Mouse (Mus musculus): ENCODE measurements at regions not wholly inside any gene's neighbourhood (a gene's known extent, or its start where the extent isn't known, plus 50 kb on each side); places are given as distances from the start of the nearest gene placed in this dataset.
A peak's percentile ranks its signal among the peaks of the same experiment; 100 is the strongest.
"Not testable (repeated sequence)": the region's sequence is repeated elsewhere in the genome, so short reads cannot be mapped to it uniquely, and the experiment has no call there.

- no peak for DNase-seq (ENCODE audit: low read depth, low spot score)
Measured at GRCm38 (mm10) chr10:6262029-6262428, 339.8 kb upstream of the Rgs17 start.

- no peak for DNase-seq (ENCODE audit: low read depth, low spot score)
Measured at GRCm38 (mm10) chr10:6265662-6266061, 343.5 kb upstream of the Rgs17 start.

DNA sequence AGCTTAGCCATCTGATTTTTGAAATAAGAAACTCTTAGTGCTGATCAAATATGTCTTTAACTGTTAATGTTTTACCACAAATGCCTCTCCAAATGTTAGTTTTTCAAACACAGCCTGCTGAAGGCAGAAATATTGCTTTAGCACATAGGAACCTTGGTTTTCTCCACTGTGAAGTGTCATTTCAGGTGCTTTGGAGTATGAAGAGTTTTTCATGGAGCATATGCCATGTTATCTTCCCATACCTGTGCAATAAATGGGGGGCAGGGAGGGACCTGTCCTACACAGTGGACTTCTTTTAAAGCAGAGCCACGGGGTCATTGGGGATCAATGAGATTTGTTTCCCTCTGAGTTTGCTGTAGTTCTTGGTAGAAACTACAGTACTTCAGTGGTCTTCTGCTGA lies 369.2 kb upstream of the Rgs17 start:
- DNase-seq (ENCODE audit: low read depth, low spot score): no peak

DNA sequence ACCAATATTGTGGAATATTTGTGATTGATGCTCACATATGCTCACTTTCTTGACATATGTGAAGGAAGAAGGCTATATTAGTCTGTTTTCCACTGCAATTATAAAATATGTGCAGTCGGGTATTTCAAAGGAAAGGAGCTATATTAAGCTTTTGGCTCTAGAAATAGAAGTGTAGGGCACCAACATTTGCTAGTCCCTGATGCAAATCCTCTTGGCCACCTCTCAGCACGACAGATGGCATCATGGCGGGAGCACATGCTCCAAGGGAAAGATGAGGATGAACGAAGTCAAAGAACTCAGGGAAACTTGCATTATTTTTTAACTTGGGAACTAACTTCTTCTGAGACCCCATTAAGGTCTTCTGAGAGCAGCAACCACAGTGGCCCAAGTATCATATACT lies 374.4 kb upstream of the Rgs17 start:
- DNase-seq (ENCODE audit: low read depth, low spot score): no peak

DNA sequence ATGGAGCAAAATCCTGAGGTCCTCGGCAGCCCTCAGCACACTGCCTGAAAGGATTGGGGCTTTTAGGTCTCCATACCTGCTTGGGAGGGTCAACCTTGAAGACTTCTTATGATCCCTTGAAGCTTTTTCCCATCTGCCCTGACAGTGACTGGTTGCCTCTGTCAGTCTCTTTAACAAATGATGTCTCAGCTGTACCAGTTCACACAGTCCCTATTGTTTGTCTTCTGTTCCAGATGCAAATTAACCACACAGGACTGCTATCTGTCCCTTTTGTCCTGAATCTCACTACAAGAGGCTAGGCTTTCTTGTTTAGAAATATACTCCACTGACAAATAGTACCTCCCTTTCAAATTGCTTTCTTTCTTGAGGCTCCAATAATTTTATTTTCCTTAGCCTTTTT lies 375.6 kb upstream of the Rgs17 start:
- no peak for DNase-seq (ENCODE audit: low read depth, low spot score)

DNA sequence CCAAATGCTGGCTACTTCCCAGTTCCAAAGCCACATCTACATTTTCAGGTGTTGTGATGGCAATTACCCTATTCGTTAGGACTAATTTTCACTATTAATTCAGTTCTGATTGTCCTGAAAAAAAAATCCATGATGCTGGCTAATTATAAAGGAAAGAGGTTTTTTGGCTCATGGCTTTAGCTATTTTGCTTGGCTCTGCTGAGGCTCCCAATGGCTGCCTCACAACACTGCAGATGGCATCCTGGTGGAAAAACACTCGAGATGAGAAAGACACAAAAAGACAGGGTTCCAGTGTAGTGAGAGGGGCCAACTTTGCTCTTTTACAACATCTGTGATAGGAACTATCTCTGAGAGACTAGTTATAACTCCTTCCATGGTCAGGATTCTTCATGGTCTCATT lies 376.5 kb upstream of the Rgs17 start:
- no peak for DNase-seq (ENCODE audit: low read depth, low spot score)

GRCm38 (mm10) chr10:6301514-6301913 lies 379.3 kb upstream of the Rgs17 start:
- DNase-seq (ENCODE audit: low read depth, low spot score): peak; percentile 9

- no peak for DNase-seq (ENCODE audit: low read depth, low spot score)
Measured at GRCm38 (mm10) chr10:6309351-6309750, 387.2 kb upstream of the Rgs17 start.

DNA sequence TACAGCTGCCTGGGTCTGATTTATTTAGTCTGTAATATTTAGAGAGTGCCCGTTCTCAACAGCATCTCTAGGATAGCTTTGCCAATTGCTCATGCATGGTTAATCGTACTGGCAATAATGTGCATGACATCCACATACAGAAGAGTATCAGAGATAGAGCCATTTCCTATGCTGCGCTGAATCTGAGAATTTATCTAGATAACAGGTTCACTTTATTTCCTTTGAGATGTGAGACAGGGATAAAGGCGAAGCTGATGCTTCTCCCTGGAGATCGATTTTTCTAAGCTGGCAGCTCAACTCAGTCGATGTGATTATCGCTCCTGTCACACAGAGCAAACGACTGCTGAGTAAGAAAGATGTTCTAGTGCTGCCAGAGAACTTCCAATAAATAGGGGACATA lies 416.7 kb upstream of the Oprm1 start:
- DNase-seq (ENCODE audit: low read depth, low spot score): no peak

GRCm38 (mm10) chr10:6349216-6349615 lies 409.1 kb upstream of the Oprm1 start:
- DNase-seq (ENCODE audit: low read depth, low spot score): not testable (repeated sequence)

DNA sequence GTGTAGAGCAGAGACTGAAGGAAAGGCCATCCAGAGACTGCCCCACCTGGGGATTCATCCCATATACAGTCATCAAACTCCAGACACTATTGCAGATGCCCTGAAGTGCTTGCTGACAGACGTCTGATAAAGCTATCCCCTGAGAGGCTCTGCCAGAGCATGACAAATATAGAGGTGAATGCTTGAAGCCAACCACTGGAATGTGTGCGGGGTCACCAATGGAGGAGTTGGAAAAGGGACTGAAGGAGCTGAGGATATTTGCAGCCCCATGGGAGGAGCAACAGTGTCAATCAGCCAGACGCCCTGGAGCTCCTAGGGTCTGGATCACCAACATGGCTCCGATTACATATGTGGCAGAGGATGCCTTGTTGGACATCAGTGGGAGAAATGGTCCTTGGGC lies 392.1 kb upstream of the Oprm1 start:
- peak; percentile 2 for DNase-seq (ENCODE audit: low read depth, low spot score)

DNA sequence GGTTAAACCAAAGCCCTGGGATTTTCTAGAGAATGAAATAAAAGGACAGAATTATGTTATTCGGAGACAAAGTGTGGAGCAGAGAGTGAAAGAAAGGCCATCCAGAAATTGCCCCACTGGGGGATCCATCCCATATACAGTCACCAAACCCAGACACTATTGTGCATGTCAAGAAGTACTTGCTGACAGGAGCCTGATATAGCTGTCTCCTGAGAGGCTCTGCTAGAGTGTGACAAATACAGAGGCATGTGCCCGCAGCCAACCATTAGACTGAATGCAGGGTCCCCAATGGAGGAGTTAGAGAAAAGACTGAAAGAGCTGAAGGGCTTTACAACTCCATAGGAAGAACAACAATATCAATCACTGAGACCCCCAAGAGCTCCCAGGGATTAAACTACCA lies 386.6 kb upstream of the Oprm1 start:
- DNase-seq (ENCODE audit: low read depth, low spot score): no peak

DNA sequence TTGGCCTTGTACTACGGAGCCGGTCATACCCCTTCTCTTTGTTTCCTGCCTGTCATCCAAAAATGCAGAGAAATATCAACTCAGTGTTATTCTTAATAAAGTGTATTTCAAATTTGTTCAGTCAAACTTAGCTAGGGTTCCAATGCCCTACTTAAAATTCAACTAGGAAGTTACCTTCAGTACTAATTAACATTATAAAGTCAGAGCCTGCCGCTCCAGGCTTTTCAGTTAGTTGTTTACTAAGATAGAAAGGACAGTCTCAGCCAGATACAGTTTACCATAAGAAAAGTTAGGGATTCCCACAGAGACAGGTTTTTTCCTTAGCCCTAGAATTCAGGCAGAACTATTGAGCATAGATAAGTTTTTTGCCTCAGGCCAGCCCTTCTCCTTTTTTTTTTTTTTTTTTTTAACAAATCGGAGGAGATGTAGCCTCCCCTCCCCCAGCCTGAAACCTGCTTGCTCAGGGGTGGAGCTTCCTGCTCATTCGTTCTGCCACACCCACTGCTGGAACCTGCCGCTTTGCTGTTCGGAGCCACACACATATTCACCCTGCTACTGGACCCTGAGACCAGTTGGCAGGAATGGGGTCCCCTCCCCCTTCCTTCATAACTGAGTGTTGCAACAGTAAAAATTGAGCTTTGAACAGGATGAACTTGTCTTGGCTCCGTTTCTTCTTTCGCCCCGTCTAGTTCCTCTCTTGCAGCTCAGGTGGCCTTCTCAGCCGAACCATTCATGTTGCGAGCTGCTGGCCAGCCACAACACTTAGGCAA lies 340.8 kb upstream of the Oprm1 start:
- DNase-seq (ENCODE audit: low read depth, low spot score): not testable (repeated sequence)

- not testable (repeated sequence) for DNase-seq (ENCODE audit: low read depth, low spot score)
Measured at GRCm38 (mm10) chr10:6418234-6418633, 340.1 kb upstream of the Oprm1 start.

DNA sequence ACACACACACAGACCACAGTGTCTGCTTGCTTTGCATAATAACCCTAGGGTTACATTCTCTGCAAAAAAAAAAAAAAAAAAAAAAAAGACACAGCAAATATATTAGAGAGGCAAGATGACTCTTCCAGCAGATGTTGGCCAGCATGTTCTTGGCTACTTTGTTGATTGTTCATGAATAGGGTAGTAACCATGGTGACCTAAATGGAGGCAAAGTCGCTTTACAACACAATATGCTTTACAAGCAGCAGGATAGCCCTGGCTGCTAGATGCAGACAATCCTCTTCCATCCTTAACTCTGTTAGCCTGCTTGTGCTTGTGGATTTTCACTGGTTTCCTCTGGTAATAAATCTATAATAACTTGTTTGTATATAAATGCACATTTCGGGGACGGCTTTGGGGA lies 292.5 kb upstream of the Oprm1 start:
- DNase-seq (ENCODE audit: low read depth, low spot score): no peak

GRCm38 (mm10) chr10:6480350-6480749 lies 278.0 kb upstream of the Oprm1 start:
- no peak for DNase-seq (ENCODE audit: low read depth, low spot score)

DNA sequence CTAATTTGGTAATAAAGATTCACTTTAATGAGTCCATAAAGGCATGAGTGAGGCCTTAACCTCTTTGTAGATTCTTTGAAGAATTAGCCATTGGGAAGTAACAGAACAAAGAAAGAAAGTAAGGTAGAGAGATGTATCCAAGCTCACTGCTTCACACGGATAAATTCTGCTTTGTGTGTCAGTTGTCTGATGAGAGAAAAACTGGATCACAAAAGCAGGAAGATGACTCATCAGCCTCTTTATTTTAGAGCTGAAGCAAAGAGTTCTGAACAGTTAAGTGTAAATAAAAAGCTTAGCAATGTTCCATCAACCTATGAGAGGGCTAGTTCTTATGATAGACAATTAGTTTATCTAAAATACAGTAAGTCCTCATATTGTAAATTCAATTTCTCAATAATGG lies 269.7 kb upstream of the Oprm1 start:
- no peak for DNase-seq (ENCODE audit: low read depth, low spot score)

- no peak for DNase-seq (ENCODE audit: low read depth, low spot score)
Measured at GRCm38 (mm10) chr10:6492694-6493093, 265.6 kb upstream of the Oprm1 start.

DNA sequence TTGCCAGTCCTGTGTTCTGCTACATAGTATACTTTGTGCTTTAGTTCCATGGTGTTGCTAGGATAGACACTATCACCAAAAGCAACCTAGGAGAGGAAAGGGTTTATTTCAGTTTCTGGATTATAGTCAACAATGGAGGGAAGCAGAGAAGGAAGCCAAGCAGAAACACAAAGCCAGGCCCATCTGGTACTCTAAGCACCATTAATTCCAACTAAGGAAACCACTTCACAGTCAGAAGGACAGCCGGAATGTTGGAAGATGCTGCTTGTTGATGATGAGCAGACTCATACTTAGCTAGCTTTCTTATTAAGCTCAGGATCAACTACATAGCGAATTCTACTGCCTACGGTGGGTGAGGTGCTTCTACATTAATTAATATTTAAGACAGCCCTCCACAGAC lies 263.2 kb upstream of the Oprm1 start:
- DNase-seq (ENCODE audit: low read depth, low spot score): no peak

GRCm38 (mm10) chr10:6514269-6514668 lies 244.0 kb upstream of the Oprm1 start:
- no peak for DNase-seq (ENCODE audit: low read depth, low spot score)

DNA sequence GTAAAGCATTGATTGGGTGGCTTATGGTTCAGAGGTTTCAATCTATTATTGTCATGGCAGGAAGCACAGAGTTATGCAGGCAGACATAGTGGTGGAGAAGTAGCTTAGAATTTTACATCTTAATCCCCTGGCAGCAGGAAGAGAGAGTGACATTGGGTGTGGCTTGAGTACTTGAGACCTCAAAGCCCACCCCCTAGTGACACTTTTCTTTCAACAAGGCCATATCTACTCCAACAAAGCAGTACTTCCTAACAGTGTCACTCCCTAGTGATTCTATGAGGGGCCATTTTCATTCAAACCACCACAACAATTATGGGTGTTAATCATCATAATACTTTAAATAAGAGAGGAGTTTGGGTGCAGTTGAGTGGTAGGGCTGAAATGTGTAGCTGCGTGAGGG lies 195.8 kb upstream of the Oprm1 start:
- no peak for DNase-seq (ENCODE audit: low read depth, low spot score)

DNA sequence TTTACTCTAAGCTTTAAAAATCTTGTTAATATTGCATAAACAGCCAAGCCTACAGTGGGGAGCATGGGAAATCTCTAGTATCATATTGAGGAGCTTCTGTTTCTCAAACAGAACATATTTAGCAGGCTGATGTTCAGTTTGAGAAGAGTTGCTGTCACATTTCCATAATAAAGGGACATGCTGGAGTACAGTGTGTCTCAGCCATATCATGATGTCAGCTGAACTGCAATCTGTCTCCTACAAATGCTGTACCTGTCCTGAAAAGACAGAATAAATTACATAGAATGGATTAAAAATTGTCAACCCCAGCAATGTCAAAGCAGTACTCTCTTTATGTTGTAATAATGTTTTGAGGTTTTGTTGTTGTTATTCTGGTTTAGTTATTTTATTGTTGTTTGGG lies 179.7 kb upstream of the Oprm1 start:
- no peak for DNase-seq (ENCODE audit: low read depth, low spot score)

DNA sequence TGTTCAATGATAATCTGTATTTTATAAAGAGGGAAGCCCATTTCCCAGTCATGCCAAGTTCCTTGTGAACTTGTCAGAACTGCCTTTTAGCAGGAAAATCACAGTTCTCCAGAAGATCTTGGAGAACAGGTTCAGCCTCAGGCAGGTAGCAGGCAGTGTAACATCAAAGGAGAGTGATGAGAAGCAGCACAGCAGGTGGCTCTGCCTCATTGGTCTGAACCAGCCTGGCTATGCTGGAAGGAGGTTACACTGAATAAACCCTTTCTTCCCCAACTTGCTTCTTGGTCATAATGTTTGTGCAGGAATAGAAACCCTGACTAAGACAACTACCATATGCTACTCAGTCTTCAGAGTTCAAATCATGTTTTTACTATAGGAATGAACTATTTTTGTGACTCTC lies 172.5 kb upstream of the Oprm1 start:
- DNase-seq (ENCODE audit: low read depth, low spot score): not testable (repeated sequence)

DNA sequence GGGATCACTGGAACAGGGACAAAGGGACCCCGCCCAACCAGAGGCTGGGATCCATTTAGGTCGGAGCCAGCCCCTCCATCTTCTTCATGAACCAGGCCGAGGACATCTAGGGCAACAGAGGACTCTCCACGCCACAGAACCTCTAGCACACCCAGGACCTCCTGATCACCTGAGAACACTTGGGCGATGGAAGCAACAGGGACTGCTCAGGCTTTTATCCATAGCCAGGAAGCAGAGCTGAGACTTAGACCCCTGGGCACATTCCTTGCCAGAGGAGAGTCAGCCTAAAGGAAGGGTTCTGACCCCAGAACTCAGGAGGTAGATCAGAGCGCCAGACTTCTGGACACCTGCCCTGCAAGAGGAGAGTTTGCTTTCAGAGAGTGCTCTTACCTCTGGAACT lies 168.1 kb upstream of the Oprm1 start:
- no peak for DNase-seq (ENCODE audit: low read depth, low spot score)

Measured in 3T3-L1 (cell line).